Comparison of ENCODE assay signal across 8 mouse cellular contexts in the genomic region with DNA sequence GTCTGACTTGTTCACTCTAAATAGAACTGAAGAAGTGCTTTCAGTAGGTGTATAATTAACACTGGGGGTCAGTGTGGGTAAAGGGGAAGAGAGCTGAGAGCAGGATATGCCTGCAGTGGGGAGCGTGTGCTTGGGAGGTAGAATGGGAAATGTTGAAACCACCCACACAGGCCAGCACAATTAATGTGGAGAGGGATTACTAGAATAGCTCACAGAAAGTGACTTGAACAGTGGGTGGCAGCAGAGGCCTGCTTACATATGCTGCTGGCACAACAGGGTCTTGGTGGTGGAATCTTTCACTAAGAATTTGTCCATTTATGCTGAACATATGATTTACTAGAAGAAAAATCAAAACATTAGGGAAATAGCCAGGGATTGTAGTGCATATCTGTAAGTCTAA. TPM values are rescaled to one million over a fixed set of nuclear protein-coding genes. Genes with fewer than 3 reads are reported as not detected.
DNase-seq lines count a peak whose midpoint lies in the region; ATAC-seq and TF ChIP-seq lines count a peak whose summit lies in the region.

No protein-coding gene starts in this region.

- H3K4me3 ChIP-seq in embryonic facial prominence, embryonic 13.5 days, result peak overlapping the region; percentile 87
- H3K4me3 ChIP-seq in heart, postnatal 0 days (ENCODE audit: low read depth, low read length), result peak overlapping the region; percentile 94
- H3K4me3 ChIP-seq in lung, embryonic 14.5 days (ENCODE audit: low read depth, low read length), result peak overlapping the region; percentile 83

- TF ChIP-seq CTCF in Patski (IDR thresholded peaks at IDR 0.05), result no peak
- peak; percentile 60 for TF ChIP-seq CTCF in heart, postnatal 0 days (IDR thresholded peaks at IDR 0.05; ENCODE audit: low read depth)
- peak; percentile 69 for TF ChIP-seq CTCF in lung, embryonic 14.5 days (IDR thresholded peaks at IDR 0.05; ENCODE audit: low read depth)

- H3K9me3 ChIP-seq in embryonic facial prominence, embryonic 13.5 days, result no peaks in the 10 kb centered on the region
- no peaks in the 10 kb centered on the region for H3K9me3 ChIP-seq in heart, postnatal 0 days (replicated peaks; ENCODE audit: control insufficient read depth, low read length)
- H3K9me3 ChIP-seq in lung, embryonic 14.5 days (ENCODE audit: low read depth, low read length), result no peaks in the 10 kb centered on the region

- ATAC-seq in Patski, result peak; percentile 20
- ATAC-seq in embryonic facial prominence, embryonic 13.5 days (ENCODE audit: insufficient number of reproducible peaks, insufficient read depth, low FRiP score, low TSS enrichment, low read depth), result no peak
- ATAC-seq in heart, postnatal 0 days (ENCODE audit: insufficient read depth, low read depth), result no peak
- no peak for ATAC-seq in lung, embryonic 14.5 days (ENCODE audit: insufficient read depth)

- in situ Hi-C loops in Patski (cut with MboI; ENCODE audit: low pct_unique_long_range_greater_than_20kb), result loop anchor here (5.0 kb wide), 1 partner anchor 100 kb away; no protein-coding TSS in a partner anchor

- no peak overlapping the region for H3K27ac ChIP-seq in embryonic facial prominence, embryonic 13.5 days
- no peak overlapping the region; the same call in 1 of the 2 replicates for H3K27ac ChIP-seq in heart, postnatal 0 days (ENCODE audit: low read depth)
- H3K27ac ChIP-seq in lung, embryonic 14.5 days (ENCODE audit: low read depth), result no peak overlapping the region

- no peaks in the 10 kb centered on the region for H3K27me3 ChIP-seq in Patski
- no peaks in the 10 kb centered on the region for H3K27me3 ChIP-seq in embryonic facial prominence, embryonic 13.5 days
- no peaks in the 10 kb centered on the region for H3K27me3 ChIP-seq in heart, postnatal 0 days (ENCODE audit: control insufficient read depth, insufficient read depth, low read length)
- H3K27me3 ChIP-seq in lung, embryonic 14.5 days (ENCODE audit: insufficient read depth, low read length), result no peaks in the 10 kb centered on the region

- H3K9ac ChIP-seq in embryonic facial prominence, embryonic 13.5 days, result peak overlapping the region; percentile 94; the same call in 1 of the 2 replicates
- 0 out of 2 replicates have a peak overlapping the region, but pooled peaks have one; percentile 8 for H3K9ac ChIP-seq in heart, postnatal 0 days (replicated peaks; ENCODE audit: low read depth, low read length)
- peak overlapping the region; percentile 90; the same call in 1 of the 2 replicates for H3K9ac ChIP-seq in lung, embryonic 14.5 days

- H3K36me3 ChIP-seq in embryonic facial prominence, embryonic 13.5 days, result peaks cover 36% of the 10 kb centered on the region
- H3K36me3 ChIP-seq in heart, postnatal 0 days (replicated peaks; ENCODE audit: control insufficient read depth, insufficient read depth, low read length), result peaks cover 30% of the 10 kb centered on the region
- peaks cover 42% of the 10 kb centered on the region for H3K36me3 ChIP-seq in lung, embryonic 14.5 days (ENCODE audit: insufficient read depth)

- peak overlapping the region; percentile 75 for H3K4me2 ChIP-seq in embryonic facial prominence, embryonic 13.5 days
- H3K4me2 ChIP-seq in heart, postnatal 0 days (ENCODE audit: low read depth, low read length), result peak overlapping the region; percentile 81
- H3K4me2 ChIP-seq in lung, embryonic 14.5 days, result peak overlapping the region; percentile 76

- TF ChIP-seq EP300 in heart, postnatal 0 days (IDR thresholded peaks at IDR 0.05; ENCODE audit: low read depth), result no peak

- CTCF ChIA-PET in Patski (lab: Charles Lee), result interaction anchor here (0.7 kb wide), 1 partner anchor 9 kb away, joined by 3 read pairs; no protein-coding TSS in a partner anchor

- H3K4me1 ChIP-seq in embryonic facial prominence, embryonic 13.5 days, result peaks cover 59% of the 10 kb centered on the region
- peaks cover 29% of the 10 kb centered on the region for H3K4me1 ChIP-seq in heart, postnatal 0 days (ENCODE audit: control insufficient read depth, insufficient read depth)
- peaks cover 16% of the 10 kb centered on the region for H3K4me1 ChIP-seq in lung, embryonic 14.5 days (ENCODE audit: insufficient read depth)

- peak; percentile 21 to 33 for DNase-seq in CD8-positive naive resting alpha-beta T cell, adult 2 months (ENCODE audit: low read depth in 2 of 2, low spot score in 2 of 2)
- DNase-seq in Patski (ENCODE audit: low read depth, low spot score), result no peak
- DNase-seq in heart, postnatal 0 days (ENCODE audit: low spot score), result peak; percentile 79
- DNase-seq in layer of hippocampus, adult 11-12 months (ENCODE audit: low spot score), result peak; percentile 70
- peak; percentile 82 for DNase-seq in lung, embryonic 14.5 days
- peak; percentile 59 for DNase-seq in retina, postnatal 1 day
- no peak for DNase-seq in ovary, postnatal 14 days (ENCODE audit: low spot score)

- POLR2A ChIA-PET in Patski (lab: Charles Lee), result interaction anchor here (0.9 kb wide), 1 partner anchor 11 kb away, joined by 4 read pairs; the partner anchor contains the start of gene Zswim8

- 22% methylated on average over 1 of the region's 1 CpGs for WGBS in embryonic facial prominence, embryonic 13.5 days
- 10% methylated on average over 1 of the region's 1 CpGs for WGBS in heart, postnatal 0 days
- WGBS in lung, embryonic 14.5 days, result 10% methylated on average over 1 of the region's 1 CpGs

RNA-seq across cellular contexts. Expression of gene Fut11, which starts 2.2 kb away (rescaled TPM):
- 9.2 TPM for polyA plus RNA-seq in Patski (2021)
- 25.1 and 26.2 TPM in 2 replicates for polyA plus RNA-seq in embryonic facial prominence, embryonic 13.5 days (2015; fragmentation: Nextera tagmentation; extraction: Ambion mirVana)
- 11.1 and 14.2 TPM in 2 replicates for total RNA-seq in heart, postnatal 0 days (2014; rRNA removed; ENCODE audit: low replicate concordance)
- polyA plus RNA-seq in heart, postnatal 0 days (2015; fragmentation: Nextera tagmentation; extraction: Ambion mirVana), result 11.4 and 11.9 TPM in 2 replicates
- polyA plus RNA-seq in lung, embryonic 14.5 days (2014; fragmentation: Nextera tagmentation; extraction: Ambion mirVana), result 29.2 and 30.2 TPM in 2 replicates

RNA-seq across cellular contexts. Expression of gene Chchd1, which starts 5.8 kb away (rescaled TPM):
- polyA plus RNA-seq in Patski (2021), result 96.6 TPM
- polyA plus RNA-seq in embryonic facial prominence, embryonic 13.5 days (2015; fragmentation: Nextera tagmentation; extraction: Ambion mirVana), result 193 and 219 TPM in 2 replicates
- 159 and 181 TPM in 2 replicates for total RNA-seq in heart, postnatal 0 days (2014; rRNA removed; ENCODE audit: low replicate concordance)
- polyA plus RNA-seq in heart, postnatal 0 days (2015; fragmentation: Nextera tagmentation; extraction: Ambion mirVana), result 243 and 251 TPM in 2 replicates
- 224 and 227 TPM in 2 replicates for polyA plus RNA-seq in lung, embryonic 14.5 days (2014; fragmentation: Nextera tagmentation; extraction: Ambion mirVana)

RNA-seq across cellular contexts. Expression of gene Zswim8, which starts 10.4 kb away (rescaled TPM):
- 162 TPM for polyA plus RNA-seq in Patski (2021)
- polyA plus RNA-seq in embryonic facial prominence, embryonic 13.5 days (2015; fragmentation: Nextera tagmentation; extraction: Ambion mirVana), result 45.1 and 49.6 TPM in 2 replicates
- 60.1 and 78.8 TPM in 2 replicates for total RNA-seq in heart, postnatal 0 days (2014; rRNA removed; ENCODE audit: low replicate concordance)
- 11.6 and 14.2 TPM in 2 replicates for polyA plus RNA-seq in heart, postnatal 0 days (2015; fragmentation: Nextera tagmentation; extraction: Ambion mirVana)
- polyA plus RNA-seq in lung, embryonic 14.5 days (2014; fragmentation: Nextera tagmentation; extraction: Ambion mirVana), result 29.9 and 37.3 TPM in 2 replicates

RNA-seq across cellular contexts. Expression of gene Sec24c, which starts 22.9 kb away (rescaled TPM):
- 113 TPM for polyA plus RNA-seq in Patski (2021)
- 90.7 and 93.3 TPM in 2 replicates for polyA plus RNA-seq in embryonic facial prominence, embryonic 13.5 days (2015; fragmentation: Nextera tagmentation; extraction: Ambion mirVana)
- total RNA-seq in heart, postnatal 0 days (2014; rRNA removed; ENCODE audit: low replicate concordance), result 71.2 and 91.6 TPM in 2 replicates
- polyA plus RNA-seq in heart, postnatal 0 days (2015; fragmentation: Nextera tagmentation; extraction: Ambion mirVana), result 42.6 and 42.9 TPM in 2 replicates
- 96.0 and 100 TPM in 2 replicates for polyA plus RNA-seq in lung, embryonic 14.5 days (2014; fragmentation: Nextera tagmentation; extraction: Ambion mirVana)

RNA-seq across cellular contexts. Expression of gene Synpo2l, which starts 28.8 kb away (rescaled TPM):
- 0.55 TPM for polyA plus RNA-seq in Patski (2021)
- polyA plus RNA-seq in embryonic facial prominence, embryonic 13.5 days (2015; fragmentation: Nextera tagmentation; extraction: Ambion mirVana), result 2.3 and 3.3 TPM in 2 replicates
- 190 and 249 TPM in 2 replicates for total RNA-seq in heart, postnatal 0 days (2014; rRNA removed; ENCODE audit: low replicate concordance)
- polyA plus RNA-seq in heart, postnatal 0 days (2015; fragmentation: Nextera tagmentation; extraction: Ambion mirVana), result 96.8 and 104 TPM in 2 replicates
- polyA plus RNA-seq in lung, embryonic 14.5 days (2014; fragmentation: Nextera tagmentation; extraction: Ambion mirVana), result 0.75 and 2.8 TPM in 2 replicates

Comparison
In these comparisons a context has a peak if more than half of its experiments do, and no peak if none do; other contexts are left out.
1. DNase-seq: peak in CD8-positive naive resting alpha-beta T cell, adult 2 months (2 of 2), heart, postnatal 0 days (single experiment), layer of hippocampus, adult 11-12 months (single experiment), lung, embryonic 14.5 days (single experiment) and retina, postnatal 1 day (single experiment); none in Patski (single experiment) and ovary, postnatal 14 days (single experiment).
2. H3K9ac ChIP-seq: peak in every context shown above with its lines; median percentile 94 in embryonic facial prominence, embryonic 13.5 days; 90 in lung, embryonic 14.5 days; 8 in heart, postnatal 0 days.
3. Peak in every context shown above with its lines, with median percentiles within 50 percentile points of each other: H3K4me2 ChIP-seq and H3K4me3 ChIP-seq.